Mouse (Mus musculus): Measurements from ENCODE around the gene Tgfb3.

The Tgfb3 gene

GRCm38 (mm10) chr12:86027000-86027399 lies 51.8 kb downstream of the Tgfb3 start:
- DNase-seq = no peak

DNA sequence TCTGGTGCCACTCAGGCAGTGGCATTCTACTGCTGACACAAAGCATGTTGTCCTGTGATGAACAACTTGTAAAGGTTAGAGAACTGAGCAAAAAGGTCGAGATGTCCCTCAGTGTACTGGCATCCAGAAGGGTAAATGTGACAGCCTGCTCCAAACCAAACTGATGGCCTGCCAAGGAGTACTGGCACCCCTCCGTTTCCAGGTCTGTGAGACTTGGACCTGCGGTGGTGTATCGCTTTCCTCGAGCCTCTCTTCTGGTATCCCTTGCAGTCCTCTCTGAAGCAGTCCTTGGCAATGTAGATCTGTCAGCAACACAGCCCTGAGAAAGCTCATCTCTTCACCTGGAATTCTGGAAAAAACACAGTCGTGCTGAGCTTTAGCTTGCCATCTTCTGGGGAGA lies 53.4 kb downstream of the Tgfb3 start:
- DNase-seq = no peak

DNA sequence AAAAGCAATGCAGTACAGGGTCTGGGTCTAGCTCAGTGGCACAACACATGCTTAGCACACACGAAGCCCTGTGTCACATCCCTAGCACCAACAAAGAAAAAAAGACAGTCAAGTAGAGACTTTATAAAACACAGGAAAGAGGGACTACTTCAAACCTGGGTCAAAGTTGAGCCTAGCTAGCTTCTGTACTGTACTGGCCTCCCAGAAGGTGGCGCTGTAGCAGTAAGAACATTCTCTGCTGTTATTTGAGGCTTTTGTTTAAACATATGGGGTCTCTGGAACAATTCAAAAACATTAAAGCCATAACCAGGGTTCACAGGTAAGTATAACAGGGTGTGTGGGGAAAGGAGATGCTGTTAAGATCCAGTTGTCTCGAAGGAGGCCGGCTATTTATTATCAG lies 54.4 kb downstream of the Tgfb3 start:
- no peak for DNase-seq

GRCm38 (mm10) chr12:86023081-86023871 lies 55.6 kb downstream of the Tgfb3 start:
- DNase-seq = no peak

DNA sequence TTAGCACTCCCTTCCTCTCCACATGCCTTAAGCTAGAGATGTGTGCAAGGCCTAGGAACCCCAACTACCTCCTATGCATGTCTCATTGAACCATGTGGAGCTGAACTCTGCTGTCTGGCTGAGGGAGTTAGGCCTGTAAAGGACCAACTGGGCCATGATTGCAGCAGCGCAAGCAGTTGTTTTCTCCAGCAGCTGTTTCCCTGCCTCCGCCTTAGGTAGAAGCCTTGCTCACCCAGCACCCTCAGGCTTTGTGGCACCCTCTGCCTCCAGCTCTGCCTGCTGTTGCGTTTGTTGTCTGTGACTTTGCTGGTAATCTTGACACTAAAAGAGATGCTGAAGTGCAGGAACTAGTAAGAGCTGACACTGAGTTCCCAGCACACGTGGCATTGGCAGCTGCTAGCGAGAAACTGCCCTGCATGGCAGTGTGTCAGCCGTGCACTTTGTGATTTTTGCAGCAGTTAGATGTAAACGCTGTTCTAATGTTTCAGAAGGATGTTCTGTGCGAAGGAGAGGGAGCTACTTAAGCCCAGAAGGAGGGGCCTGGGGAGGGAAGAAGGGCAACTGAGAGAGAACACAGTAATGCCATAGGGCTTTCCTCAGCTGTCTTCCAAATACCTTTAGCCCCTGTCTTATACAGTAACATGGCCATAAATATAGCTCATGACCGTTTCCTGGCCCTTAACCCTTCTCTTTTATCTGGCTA lies 56.4 kb downstream of the Tgfb3 start:
- DNase-seq = no peak

DNA sequence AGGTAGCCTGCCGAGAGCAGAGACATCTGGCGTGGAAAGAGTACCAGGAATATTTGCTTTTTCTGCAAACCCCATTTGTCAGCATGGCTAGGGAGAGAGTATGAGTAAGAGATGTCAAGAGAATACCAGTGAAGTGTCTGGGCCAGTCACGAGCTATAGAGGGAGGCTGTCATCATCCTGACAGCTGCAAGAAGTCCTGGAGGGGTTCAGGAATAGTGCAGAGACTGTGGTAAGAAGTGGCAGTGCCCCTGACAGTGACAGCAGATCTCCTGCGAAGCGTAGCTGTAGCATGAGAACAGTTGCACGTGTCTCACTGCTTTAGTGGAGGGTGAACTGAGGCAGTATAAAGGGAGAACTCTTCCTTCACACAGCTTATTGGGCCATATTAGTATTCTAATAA lies 57.3 kb downstream of the Tgfb3 start:
- no peak for DNase-seq

GRCm38 (mm10) chr12:86017360-86017759 lies 61.5 kb downstream of the Tgfb3 start:
- DNase-seq = no peak

GRCm38 (mm10) chr12:86015114-86015513 lies 63.7 kb downstream of the Tgfb3 start:
- DNase-seq = no peak

- DNase-seq = no peak
Observed at GRCm38 (mm10) chr12:86014621-86015020, 64.2 kb downstream of the Tgfb3 start.

DNA sequence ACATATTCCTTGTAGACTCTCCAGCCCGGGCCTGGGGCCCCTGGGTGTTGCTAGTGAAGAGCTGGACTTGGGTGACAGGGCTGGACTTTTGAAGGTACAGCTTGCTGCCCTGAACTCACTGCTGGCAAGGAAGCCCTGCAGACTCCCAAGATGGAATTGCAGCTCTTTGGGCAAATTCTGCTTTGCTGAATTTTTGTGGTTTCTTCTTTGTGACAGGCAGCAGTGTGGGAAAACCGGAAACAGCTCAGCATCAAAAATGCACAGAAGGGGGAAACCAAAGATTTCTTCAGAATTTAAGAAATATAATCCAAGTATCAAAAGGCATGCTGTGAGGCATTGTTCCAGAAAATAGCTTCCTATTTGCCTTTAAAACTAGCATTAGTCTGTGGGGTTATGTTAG lies 64.7 kb downstream of the Tgfb3 start:
- DNase-seq = no peak

- no peak for DNase-seq
Observed at GRCm38 (mm10) chr12:86012195-86012594, 66.6 kb downstream of the Tgfb3 start.

DNA sequence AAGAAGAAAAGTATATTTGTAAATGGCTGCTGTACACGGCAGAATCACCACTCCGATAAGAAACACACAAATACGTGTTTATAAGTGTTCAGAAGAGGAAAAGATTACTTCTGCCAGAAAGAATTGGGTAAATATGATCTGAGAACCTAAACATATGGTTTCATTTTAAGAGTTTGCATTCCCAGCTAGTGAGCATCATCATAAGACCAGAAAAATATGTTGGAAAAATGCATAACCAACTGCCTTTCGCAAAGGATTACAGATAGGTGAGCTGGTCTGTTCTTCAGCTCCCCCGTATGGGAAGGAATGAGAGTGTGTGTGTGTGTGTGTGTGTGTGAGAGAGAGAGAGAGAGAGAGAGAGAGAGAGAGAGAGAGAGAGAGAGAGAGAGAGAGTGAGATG lies 68.2 kb downstream of the Tgfb3 start:
- DNase-seq = no peak

DNA sequence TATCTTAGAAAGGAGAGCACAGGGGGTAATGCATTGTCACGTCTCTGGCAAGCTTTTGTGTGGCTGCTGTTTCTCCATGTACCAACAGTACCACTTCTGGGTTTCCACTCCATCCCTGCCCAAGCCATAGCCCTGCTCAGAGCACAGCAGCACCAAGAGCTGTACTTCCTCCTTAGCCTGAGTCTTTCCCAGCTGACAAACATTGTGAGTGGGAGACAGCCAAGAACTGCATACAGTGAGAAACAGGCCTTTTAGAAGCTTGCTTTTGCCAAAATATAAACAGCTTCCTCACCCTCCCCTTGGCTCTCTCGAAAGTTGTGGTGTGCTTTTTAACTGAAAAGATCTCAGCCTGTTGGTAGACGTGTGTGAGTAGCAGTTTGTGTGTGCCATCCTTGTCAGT lies 71.5 kb downstream of the Tgfb3 start:
- no peak for DNase-seq
